Mouse (Mus musculus) cerebellum, postnatal 36 days (tissue): Measurements from ENCODE around the gene Hdgfl3.
"Not testable (repeated sequence)": the region's sequence is repeated elsewhere in the genome, so short reads cannot be mapped to it uniquely, and the experiment has no call there.

ENCODE experiments used
- DNase-seq, 2 experiments: peaks; one replicate each; pipeline ENCODE4 v3.0.0; 2021 to 2022; ENCODE audit warnings: mixed read lengths in 2 of 2

Gene Hdgfl3

GRCm38 (mm10) chr7:81854568-81855307 is 79.5 kb downstream of the Hdgfl3 start:
- DNase-seq: no peak

DNA sequence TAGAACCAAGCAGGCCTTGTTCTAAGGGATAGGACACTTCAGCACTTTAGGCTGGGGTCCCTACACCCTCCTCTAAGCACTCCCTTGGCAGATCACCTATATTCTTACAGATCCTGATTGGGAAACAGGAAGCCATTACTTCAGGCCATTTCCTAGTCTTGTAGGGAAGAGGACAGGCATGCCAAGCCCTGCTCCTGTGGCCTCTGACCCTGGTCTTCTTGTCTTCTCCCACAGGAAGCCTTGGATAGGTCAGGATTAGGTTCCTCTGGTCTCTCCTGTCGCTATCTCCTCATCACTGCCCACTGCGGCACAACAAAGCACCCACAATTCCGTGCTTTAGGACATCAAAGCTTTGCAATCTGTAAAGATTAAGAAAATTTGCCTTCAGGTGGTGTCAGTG is 82.6 kb downstream of the Hdgfl3 start:
- DNase-seq: no peak

GRCm38 (mm10) chr7:81850171-81850570 is 84.1 kb downstream of the Hdgfl3 start:
- DNase-seq: no peak

GRCm38 (mm10) chr7:81849633-81850032 is 84.6 kb downstream of the Hdgfl3 start:
- DNase-seq: no peak

DNA sequence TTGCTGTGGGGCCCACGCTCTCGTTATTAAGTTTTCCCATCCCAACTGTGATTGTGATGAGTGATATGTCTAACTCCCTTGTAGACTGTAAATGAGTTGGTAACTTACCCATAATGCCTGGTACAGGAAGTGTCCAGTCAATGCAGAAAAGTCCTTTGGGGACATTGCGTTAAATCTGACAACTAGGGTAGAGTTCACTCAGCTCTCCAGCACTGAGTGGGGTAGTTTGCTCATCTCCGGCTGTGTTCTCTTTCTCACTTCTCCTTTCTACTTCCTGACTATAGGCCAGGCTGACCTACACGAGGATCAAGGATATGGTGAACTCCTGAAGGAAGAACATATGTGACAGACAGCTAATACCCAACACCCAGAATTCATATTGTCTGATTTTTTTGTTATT is 85.1 kb downstream of the Hdgfl3 start:
- DNase-seq: no peak

- peak in 1 of 2 experiments; percentile 31 for DNase-seq
Measured at GRCm38 (mm10) chr7:81847777-81848176, 86.5 kb downstream of the Hdgfl3 start.

GRCm38 (mm10) chr7:81847010-81847409 is 87.3 kb downstream of the Hdgfl3 start:
- no peak for DNase-seq

- DNase-seq: no peak
Measured at GRCm38 (mm10) chr7:81846008-81846407, 88.3 kb downstream of the Hdgfl3 start.

DNA sequence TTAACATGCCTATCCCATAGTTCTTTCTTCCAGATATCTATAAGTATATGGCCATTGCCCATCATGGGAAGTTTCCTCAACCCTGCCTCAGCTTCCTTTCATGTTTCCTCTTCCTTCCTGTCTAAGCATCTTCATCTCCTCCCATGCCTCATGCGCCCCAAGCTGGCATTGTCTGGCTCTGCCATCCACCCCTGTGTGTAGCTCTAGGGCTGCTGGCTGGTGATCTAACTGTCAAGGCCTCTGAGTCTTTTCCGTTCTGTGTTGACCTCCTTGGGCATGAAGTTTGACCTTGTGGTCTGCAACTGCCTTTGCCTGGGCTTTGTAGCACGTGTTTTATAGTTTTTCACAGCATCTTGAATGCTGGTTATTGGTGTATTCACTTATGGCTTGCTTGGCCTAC is 89.0 kb downstream of the Hdgfl3 start:
- DNase-seq: no peak

- no peak for DNase-seq
Measured at GRCm38 (mm10) chr7:81844801-81845200, 89.5 kb downstream of the Hdgfl3 start.

DNA sequence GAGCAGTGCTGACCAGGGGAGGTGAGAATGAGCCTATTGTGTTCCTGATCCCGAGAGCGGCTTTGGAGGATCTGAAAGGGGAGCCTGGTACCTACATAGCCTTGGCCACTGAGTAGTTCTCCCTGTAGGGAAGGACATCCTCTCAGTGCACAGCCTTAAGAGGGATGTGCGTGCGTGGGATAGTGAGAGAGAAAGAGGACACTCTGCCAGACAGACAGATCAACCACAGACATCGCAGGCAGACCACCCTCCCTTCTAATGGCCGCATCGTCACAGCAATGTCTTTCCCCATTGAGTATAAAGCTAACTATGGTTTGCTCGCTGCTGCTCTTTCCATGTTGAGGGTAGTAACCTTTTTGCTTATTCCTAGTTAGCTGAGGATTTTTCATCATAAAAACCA is 90.4 kb downstream of the Hdgfl3 start:
- DNase-seq: no peak

GRCm38 (mm10) chr7:81842998-81843397 is 91.3 kb downstream of the Hdgfl3 start:
- DNase-seq: no peak

- no peak for DNase-seq
Measured at GRCm38 (mm10) chr7:81842141-81842540, 92.1 kb downstream of the Hdgfl3 start.

GRCm38 (mm10) chr7:81841439-81841838 is 92.8 kb downstream of the Hdgfl3 start:
- DNase-seq: no peak

GRCm38 (mm10) chr7:81840661-81841181 is 93.6 kb downstream of the Hdgfl3 start:
- DNase-seq: no peak

DNA sequence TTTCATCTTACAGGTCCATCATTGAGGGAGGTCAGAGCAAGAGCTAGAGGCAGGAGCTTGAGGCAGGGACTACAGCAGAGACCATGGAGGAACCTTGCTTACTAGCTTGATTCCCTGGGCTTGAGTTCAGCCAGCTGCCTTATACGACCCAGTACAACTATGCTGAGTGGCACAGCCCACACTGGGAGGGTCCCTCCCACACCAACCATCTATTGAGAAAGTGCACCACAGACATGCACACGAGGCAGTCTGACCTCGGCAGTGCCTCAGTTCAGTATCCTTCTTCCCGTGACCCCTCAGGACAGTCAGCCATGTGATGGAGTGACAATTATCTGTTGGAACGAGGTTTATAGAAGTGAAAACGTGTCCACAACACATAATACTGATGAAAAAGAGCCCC is 94.5 kb downstream of the Hdgfl3 start:
- DNase-seq: no peak

DNA sequence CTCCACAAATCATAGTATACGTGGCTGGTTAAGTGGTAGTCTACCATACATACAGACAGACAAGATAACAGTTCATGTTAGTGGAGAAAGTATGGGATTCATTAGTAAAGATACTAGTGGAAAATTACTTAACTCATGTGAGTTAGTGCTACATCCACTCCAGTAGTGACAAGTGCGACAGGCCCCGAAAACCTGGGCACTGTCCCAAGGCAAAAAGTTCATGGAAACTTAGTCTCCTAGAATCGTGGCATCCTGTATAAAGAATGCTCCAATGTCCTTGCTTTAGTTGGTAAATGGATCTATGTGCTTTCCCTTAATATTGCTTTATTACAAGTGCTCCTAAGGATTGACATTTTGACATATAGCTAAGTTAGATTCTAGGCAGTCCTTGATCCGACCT is 96.5 kb downstream of the Hdgfl3 start:
- DNase-seq: not testable (repeated sequence)

- no peak for DNase-seq
Measured at GRCm38 (mm10) chr7:81835430-81835829, 98.8 kb downstream of the Hdgfl3 start.

GRCm38 (mm10) chr7:81834847-81835246 is 99.4 kb downstream of the Hdgfl3 start:
- no peak for DNase-seq
